Mouse (Mus musculus) embryonic facial prominence, embryonic 10.5 days (tissue): ENCODE results near the gene Gnaq. TPM values are rescaled to one million over a fixed set of nuclear protein-coding genes. Genes with fewer than 3 reads are reported as not detected.
A peak's percentile ranks its signal among the peaks of the same experiment; 100 is the strongest.

Experiments
- DNase-seq: peaks from one replicate; pipeline ENCODE4 v3.0.0-alpha.2; 2017; ENCODE audit warnings: low spot score
- H3K27ac ChIP-seq: fragments of 300-500 bp; sonication (generic); replicated peaks from 2 replicates; pipeline ENCODE4 v1.5.1; 2016; ENCODE audit warnings: mild to moderate bottlenecking
- H3K27me3 ChIP-seq: fragments of 300-500 bp; sonication (generic); replicated peaks from 2 replicates; pipeline ENCODE4 v1.6.1; 2016; ENCODE audit warnings: low read depth, mild to moderate bottlenecking; ENCODE audit not compliant: poor library complexity, severe bottlenecking
- H3K36me3 ChIP-seq: fragments of 300-500 bp; sonication (generic); replicated peaks from 2 replicates; pipeline ENCODE4 v1.6.1; 2016; ENCODE audit warnings: mild to moderate bottlenecking, moderate library complexity
- H3K4me1 ChIP-seq: fragments of 300-500 bp; sonication (generic); 2 replicates; pipeline ENCODE4 v1.6.1; 2016
- H3K4me3 ChIP-seq: fragments of 300-500 bp; sonication (generic); 2 replicates; pipeline ENCODE4 v1.5.1; 2016; ENCODE audit warnings: mild to moderate bottlenecking, moderate library complexity
- H3K9me3 ChIP-seq: fragments of 300-500 bp; sonication (generic); 2 replicates; pipeline ENCODE4 v1.6.1; 2016; ENCODE audit warnings: mild to moderate bottlenecking
- WGBS: fragments of 180-500 bp; shearing (Covaris S2); methylation state at CpG from one replicate; pipeline ENCODE4 v1.1.7; 2016; 5-methylcytosine and 5-hydroxymethylcytosine counted together
- polyA plus RNA-seq: library from polyadenylated mRNA; unstranded; fragments of >200 nt; fragmentation: Nextera tagmentation; extraction: Ambion mirVana; gene quantifications from 2 replicates; pipeline ENCODE4 v1.2.1, GENCODE M21; 2016

The Gnaq gene
- polyA plus RNA-seq, 1 experiment from 2014 or later, result 20.2 TPM

GRCm38 (mm10) chr19:16372752-16373486, 240.3 kb downstream of the Gnaq start:
- Histone ChIP-seq H3K27me3 (no peaks in the 10 kb centered on the region), H3K4me1 (peaks cover 29% of the 10 kb centered on the region), H3K4me3 (no peak overlapping the region), H3K27ac (peak overlapping the region; percentile 7; the same call in 1 of the 2 replicates), H3K36me3 (peaks cover 14% of the 10 kb centered on the region), H3K9me3 (no peaks in the 10 kb centered on the region)
- WGBS, result 85% methylated on average over 9 of the region's 9 CpGs
- DNase-seq, result no peak

- WGBS, result 82% methylated on average over 4 of the region's 4 CpGs
- Histone ChIP-seq H3K27me3 (no peaks in the 10 kb centered on the region), H3K27ac (no peak overlapping the region), H3K9me3 (no peaks in the 10 kb centered on the region), H3K4me3 (no peak overlapping the region), H3K36me3 (peaks cover 35% of the 10 kb centered on the region), H3K4me1 (peaks cover 19% of the 10 kb centered on the region)
- DNase-seq, result no peak
These were observed 243.2 kb downstream of the Gnaq start for GRCm38 (mm10) chr19:16375881-16376280.

- peaks cover 29% of the 10 kb centered on the region for H3K36me3 ChIP-seq
- H3K4me1 ChIP-seq, result peaks cover 3% of the 10 kb centered on the region
- no peak overlapping the region for H3K27ac ChIP-seq
- H3K27me3 ChIP-seq, result no peaks in the 10 kb centered on the region
- no peak overlapping the region for H3K4me3 ChIP-seq
- H3K9me3 ChIP-seq, result no peaks in the 10 kb centered on the region
- 90% methylated on average over 7 of the region's 7 CpGs for WGBS
- DNase-seq, result no peak
These were observed 245.9 kb downstream of the Gnaq start for GRCm38 (mm10) chr19:16378565-16378964.

- H3K9me3 ChIP-seq, result no peaks in the 10 kb centered on the region
- H3K27me3 ChIP-seq, result no peaks in the 10 kb centered on the region
- H3K4me3 ChIP-seq, result no peak overlapping the region
- no peak overlapping the region for H3K27ac ChIP-seq
- H3K4me1 ChIP-seq, result no peaks in the 10 kb centered on the region; the same call in 1 of the 2 replicates
- no peak for DNase-seq
- 86% methylated on average over 8 of the region's 8 CpGs for WGBS
- peaks cover 40% of the 10 kb centered on the region for H3K36me3 ChIP-seq
These were observed 247.1 kb downstream of the Gnaq start for GRCm38 (mm10) chr19:16379687-16380086.

- H3K27me3 ChIP-seq, result no peaks in the 10 kb centered on the region
- DNase-seq, result no peak
- no peak overlapping the region for H3K4me3 ChIP-seq
- no peak overlapping the region for H3K27ac ChIP-seq
- WGBS, result 90% methylated on average over 2 of the region's 2 CpGs
- H3K36me3 ChIP-seq, result peaks cover 49% of the 10 kb centered on the region
- 0 out of 2 replicates have a peak, but pooled peaks cover 3% of the 10 kb centered on the region for H3K4me1 ChIP-seq
- no peaks in the 10 kb centered on the region for H3K9me3 ChIP-seq
These were observed 249.8 kb downstream of the Gnaq start for GRCm38 (mm10) chr19:16382392-16382791.

GRCm38 (mm10) chr19:16383127-16383526, 250.5 kb downstream of the Gnaq start:
- peaks cover 54% of the 10 kb centered on the region for H3K36me3 ChIP-seq
- H3K4me1 ChIP-seq, result 0 out of 2 replicates have a peak, but pooled peaks cover 6% of the 10 kb centered on the region
- no peaks in the 10 kb centered on the region for H3K27me3 ChIP-seq
- H3K9me3 ChIP-seq, result no peaks in the 10 kb centered on the region
- no peak for DNase-seq
- 92% methylated on average over 13 of the region's 13 CpGs for WGBS
- no peak overlapping the region for H3K27ac ChIP-seq
- no peak overlapping the region for H3K4me3 ChIP-seq

- no peak for DNase-seq
- H3K36me3 ChIP-seq, result peaks cover 44% of the 10 kb centered on the region
- H3K9me3 ChIP-seq, result no peaks in the 10 kb centered on the region
- no peak overlapping the region for H3K27ac ChIP-seq
- H3K4me1 ChIP-seq, result peaks cover 16% of the 10 kb centered on the region
- WGBS, result 95% methylated on average over 6 of the region's 6 CpGs
- H3K27me3 ChIP-seq, result no peaks in the 10 kb centered on the region
- no peak overlapping the region for H3K4me3 ChIP-seq
These were observed 251.5 kb downstream of the Gnaq start for GRCm38 (mm10) chr19:16384094-16384493.

GRCm38 (mm10) chr19:16384957-16385356, 252.3 kb downstream of the Gnaq start:
- Histone ChIP-seq H3K27me3 (no peaks in the 10 kb centered on the region), H3K36me3 (peaks cover 35% of the 10 kb centered on the region), H3K4me1 (peaks cover 24% of the 10 kb centered on the region), H3K4me3 (no peak overlapping the region), H3K9me3 (no peaks in the 10 kb centered on the region), H3K27ac (no peak overlapping the region)
- DNase-seq, result no peak
- 88% methylated on average over 11 of the region's 11 CpGs for WGBS

- no peaks in the 10 kb centered on the region for H3K27me3 ChIP-seq
- H3K4me1 ChIP-seq, result peaks cover 28% of the 10 kb centered on the region
- H3K9me3 ChIP-seq, result no peaks in the 10 kb centered on the region
- DNase-seq, result no peak
- H3K27ac ChIP-seq, result no peak overlapping the region
- whole genome bisulfite sequencing, result 86% methylated on average over 6 of the region's 6 CpGs
- peaks cover 34% of the 10 kb centered on the region for H3K36me3 ChIP-seq
- H3K4me3 ChIP-seq, result no peak overlapping the region
These were observed 253.9 kb downstream of the Gnaq start for GRCm38 (mm10) chr19:16386514-16386913.

- no peaks in the 10 kb centered on the region for H3K9me3 ChIP-seq
- H3K27me3 ChIP-seq, result no peaks in the 10 kb centered on the region
- H3K4me1 ChIP-seq, result peaks cover 28% of the 10 kb centered on the region
- 92% methylated on average over 6 of the region's 6 CpGs for WGBS
- peak overlapping the region; percentile 35; the same call in 1 of the 2 replicates for H3K27ac ChIP-seq
- H3K36me3 ChIP-seq, result peaks cover 10% of the 10 kb centered on the region; the same call in 1 of the 2 replicates
- no peak overlapping the region for H3K4me3 ChIP-seq
- no peak for DNase-seq
These were observed 257.7 kb downstream of the Gnaq start for GRCm38 (mm10) chr19:16390192-16390795.

GRCm38 (mm10) chr19:16394381-16394780, 261.8 kb downstream of the Gnaq start:
- WGBS, result 90% methylated on average over 5 of the region's 5 CpGs
- Histone ChIP-seq H3K4me3 (no peak overlapping the region), H3K36me3 (no peaks in the 10 kb centered on the region), H3K4me1 (peaks cover 9% of the 10 kb centered on the region), H3K27me3 (no peaks in the 10 kb centered on the region), H3K9me3 (no peaks in the 10 kb centered on the region), H3K27ac (no peak overlapping the region)
- DNase-seq, result no peak

GRCm38 (mm10) chr19:16403101-16403500, 270.5 kb downstream of the Gnaq start:
- WGBS, result 70% methylated on average over 6 of the region's 6 CpGs
- H3K36me3 ChIP-seq, result no peaks in the 10 kb centered on the region
- no peak for DNase-seq
- H3K9me3 ChIP-seq, result no peaks in the 10 kb centered on the region
- H3K27me3 ChIP-seq, result no peaks in the 10 kb centered on the region
- H3K4me3 ChIP-seq, result no peak overlapping the region
- no peaks in the 10 kb centered on the region for H3K4me1 ChIP-seq
- H3K27ac ChIP-seq, result no peak overlapping the region

GRCm38 (mm10) chr19:16407727-16408126, 275.1 kb downstream of the Gnaq start:
- no peak overlapping the region for H3K4me3 ChIP-seq
- no peak for DNase-seq
- H3K4me1 ChIP-seq, result no peaks in the 10 kb centered on the region
- no peak overlapping the region for H3K27ac ChIP-seq
- H3K27me3 ChIP-seq, result no peaks in the 10 kb centered on the region
- H3K9me3 ChIP-seq, result no peaks in the 10 kb centered on the region
- 77% methylated on average over 1 of the region's 1 CpGs for WGBS
- no peaks in the 10 kb centered on the region for H3K36me3 ChIP-seq
